Mouse (Mus musculus): ENCODE data around the gene Fam69a. TPM values are rescaled to one million over a fixed set of nuclear protein-coding genes. Genes with fewer than 3 reads are reported as not detected.
"Not testable (repeated sequence)": the region's sequence is repeated elsewhere in the genome, so short reads cannot be mapped to it uniquely, and the experiment has no call there.

Gene Fam69a
- total RNA-seq, 4 experiments from 2014 or later = 4.2 to 6.4 (median 5.3) TPM

- no peak for DNase-seq
Measured at GRCm38 (mm10) chr5:107943526-107943925, 43.4 kb downstream of the Fam69a start.

GRCm38 (mm10) chr5:107942941-107943340 is 43.9 kb downstream of the Fam69a start:
- no peak for DNase-seq

- DNase-seq = no peak
Measured at GRCm38 (mm10) chr5:107941222-107941621, 45.7 kb downstream of the Fam69a start.

- DNase-seq = no peak
Measured at GRCm38 (mm10) chr5:107939701-107940100, 47.2 kb downstream of the Fam69a start.

- no peak for DNase-seq
Measured at GRCm38 (mm10) chr5:107938886-107939285, 48.0 kb downstream of the Fam69a start.

- DNase-seq = not testable (repeated sequence)
Measured at GRCm38 (mm10) chr5:107938483-107938882, 48.4 kb downstream of the Fam69a start.

GRCm38 (mm10) chr5:107936625-107937389 is 50.1 kb downstream of the Fam69a start:
- DNase-seq = no peak

GRCm38 (mm10) chr5:107934770-107935543 is 51.9 kb downstream of the Fam69a start:
- no peak for DNase-seq

GRCm38 (mm10) chr5:107933202-107933974 is 53.5 kb downstream of the Fam69a start:
- DNase-seq = no peak

GRCm38 (mm10) chr5:107932556-107932955 is 54.3 kb downstream of the Fam69a start:
- DNase-seq = no peak

- no peak for DNase-seq
Measured at GRCm38 (mm10) chr5:107926550-107927249, 60.2 kb downstream of the Fam69a start.

- DNase-seq = no peak
Measured at GRCm38 (mm10) chr5:107924564-107924963, 62.3 kb downstream of the Fam69a start.

- no peak for DNase-seq
Measured at GRCm38 (mm10) chr5:107922836-107923235, 64.0 kb downstream of the Fam69a start.

- DNase-seq = no peak
Measured at GRCm38 (mm10) chr5:107921400-107922252, 65.3 kb downstream of the Fam69a start.

- DNase-seq = no peak
Measured at GRCm38 (mm10) chr5:107915280-107915679, 71.6 kb downstream of the Fam69a start.

GRCm38 (mm10) chr5:107911012-107911411 is 75.9 kb downstream of the Fam69a start:
- DNase-seq = no peak

- DNase-seq = no peak
Measured at GRCm38 (mm10) chr5:107910084-107910616, 76.7 kb downstream of the Fam69a start.

GRCm38 (mm10) chr5:107909668-107910067 is 77.2 kb downstream of the Fam69a start:
- no peak for DNase-seq

GRCm38 (mm10) chr5:107908514-107909110 is 78.3 kb downstream of the Fam69a start:
- no peak for DNase-seq

GRCm38 (mm10) chr5:107904325-107904724 is 82.6 kb downstream of the Fam69a start:
- no peak for DNase-seq

Measured in adrenal gland, adult 8-10 months (tissue).